Mouse (Mus musculus): Measurements from ENCODE around the gene Gstz1. TPM values are rescaled to one million over a fixed set of nuclear protein-coding genes. Genes with fewer than 3 reads are reported as not detected.
"Not testable (repeated sequence)": the region's sequence is repeated elsewhere in the genome, so short reads cannot be mapped to it uniquely, and the experiment has no call there.

The Gstz1 gene
- polyA plus RNA-seq, 1 experiment from 2014 or later: 99.1 TPM

GRCm38 (mm10) chr12:87201694-87202093 is 54.7 kb downstream of the Gstz1 start:
- H3K4me2 ChIP-seq: no peak overlapping the region
- no peaks in the 10 kb centered on the region for H3K9me3 ChIP-seq (replicated peaks)
- no peaks in the 10 kb centered on the region for H3K36me3 ChIP-seq (replicated peaks)
- H3K27ac ChIP-seq (replicated peaks): no peak overlapping the region
- peaks cover 18% of the 10 kb centered on the region for H3K4me1 ChIP-seq (replicated peaks)
- no peak for ATAC-seq (ENCODE audit: insufficient read depth)
- H3K9ac ChIP-seq: no peak overlapping the region
- H3K4me3 ChIP-seq (replicated peaks): no peak overlapping the region
- 48% methylated on average over 5 of the region's 5 CpGs for WGBS (ENCODE audit: insufficient replicate concordance)
- peaks cover 33% of the 10 kb centered on the region for H3K27me3 ChIP-seq

DNA sequence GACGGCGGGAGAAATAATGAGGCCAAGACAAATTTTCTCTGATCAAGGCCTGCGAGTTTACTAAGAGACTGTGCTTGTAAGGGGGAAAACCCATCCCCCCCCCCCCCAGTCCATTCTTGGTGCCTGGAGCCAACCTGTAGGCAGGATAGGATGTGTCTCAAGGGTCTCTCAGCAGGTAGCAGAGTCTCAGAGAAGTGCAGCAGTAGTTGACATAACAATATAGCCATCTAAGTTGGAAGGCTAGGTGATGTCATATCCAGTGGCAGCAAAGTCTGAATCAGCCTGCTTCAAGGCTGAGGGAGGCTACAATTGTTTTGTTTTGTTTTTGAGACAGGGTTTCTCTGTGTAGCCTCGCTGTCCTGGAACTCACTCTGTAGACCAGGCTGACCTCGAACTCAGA is 58.8 kb downstream of the Gstz1 start:
- H3K9ac ChIP-seq; H3K4me2 ChIP-seq; H3K4me1 ChIP-seq (replicated peaks); H3K36me3 ChIP-seq (replicated peaks); H3K27ac ChIP-seq (replicated peaks); H3K9me3 ChIP-seq (replicated peaks); H3K4me3 ChIP-seq (replicated peaks); ATAC-seq (ENCODE audit: insufficient read depth): not testable (repeated sequence)
- 72% methylated on average over 5 of the region's 5 CpGs for WGBS (ENCODE audit: insufficient replicate concordance)
- peaks cover 12% of the 10 kb centered on the region for H3K27me3 ChIP-seq

DNA sequence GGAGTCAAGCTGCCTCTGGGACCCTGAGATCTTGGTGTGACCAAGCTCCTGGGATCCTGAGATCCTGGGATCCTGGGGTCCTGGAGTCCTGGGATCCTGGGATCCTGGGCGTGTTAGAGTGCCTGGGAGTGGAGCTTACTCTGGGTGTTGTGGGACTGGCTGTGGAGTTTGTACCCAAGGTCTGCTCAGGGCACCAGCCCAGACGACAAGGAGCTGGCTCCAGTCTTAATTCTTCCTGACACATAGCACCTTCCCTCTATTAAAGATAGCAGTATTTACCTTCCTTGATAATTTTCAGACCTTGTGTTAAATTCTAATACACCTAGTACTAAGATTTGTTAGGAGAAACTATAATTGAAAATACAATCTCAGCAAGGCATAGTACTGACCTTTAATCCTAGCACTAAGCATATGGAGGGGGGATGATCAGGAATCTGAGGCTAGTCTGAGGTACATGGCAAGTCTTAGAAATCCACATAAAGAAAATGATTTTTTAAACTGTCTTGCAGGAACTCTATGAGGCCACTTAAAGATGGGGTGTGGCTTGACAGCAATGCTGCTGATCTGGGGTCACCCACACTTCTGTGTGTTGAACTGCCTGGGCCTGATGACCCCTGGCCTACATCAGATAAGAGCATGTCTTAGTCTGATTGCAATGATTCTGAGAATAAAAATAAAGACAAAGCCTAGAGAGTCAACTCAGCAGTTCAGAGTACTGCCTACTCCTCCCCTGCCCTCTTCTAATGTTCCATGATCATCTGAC is 66.1 kb downstream of the Gstz1 start:
- no peak for ATAC-seq (ENCODE audit: insufficient read depth)
- H3K4me1 ChIP-seq (replicated peaks): no peaks in the 10 kb centered on the region

More for the DNA sequence above, 66.1 kb downstream of the Gstz1 start:
- WGBS (ENCODE audit: insufficient replicate concordance): 45% methylated on average over 2 of the region's 2 CpGs
- no peaks in the 10 kb centered on the region for H3K9me3 ChIP-seq (replicated peaks)
- 0 out of 2 replicates have a peak, but pooled peaks cover 5% of the 10 kb centered on the region for H3K27me3 ChIP-seq
- H3K4me3 ChIP-seq (replicated peaks): no peak overlapping the region
- no peaks in the 10 kb centered on the region for H3K36me3 ChIP-seq (replicated peaks)
- no peak overlapping the region for H3K4me2 ChIP-seq
- no peak overlapping the region for H3K27ac ChIP-seq (replicated peaks)
- no peak overlapping the region for H3K9ac ChIP-seq

Other genes starting within 250 kb of the Gstz1 start
- 7.8 and 8.2 TPM in 2 replicates for gene Cipc, start 200.1 kb upstream of the Gstz1 start, polyA plus RNA-seq (2015; fragmentation: Nextera tagmentation; extraction: Ambion mirVana)
- 0.05 TPM in 1 of 2 replicates, not detected in the other for gene Zdhhc22, start 156.7 kb upstream of the Gstz1 start, polyA plus RNA-seq (2015; fragmentation: Nextera tagmentation; extraction: Ambion mirVana)
- gene Tmem63c, start 125.8 kb upstream of the Gstz1 start, polyA plus RNA-seq (2015; fragmentation: Nextera tagmentation; extraction: Ambion mirVana): not detected in 2 replicates
- gene Ngb, start 44.6 kb upstream of the Gstz1 start, polyA plus RNA-seq (2015; fragmentation: Nextera tagmentation; extraction: Ambion mirVana): 0.16 TPM in 1 of 2 replicates, not detected in the other
- 3.8 and 4.0 TPM in 2 replicates for gene Pomt2, start 803 bp downstream of the Gstz1 start, polyA plus RNA-seq (2015; fragmentation: Nextera tagmentation; extraction: Ambion mirVana)
- gene Samd15, start 52.6 kb downstream of the Gstz1 start, polyA plus RNA-seq (2015; fragmentation: Nextera tagmentation; extraction: Ambion mirVana): 4.8 and 6.8 TPM in 2 replicates
- gene Tmed8, start 53.3 kb downstream of the Gstz1 start, polyA plus RNA-seq (2015; fragmentation: Nextera tagmentation; extraction: Ambion mirVana): 0.39 and 0.40 TPM in 2 replicates
- 0.20 and 0.38 TPM in 2 replicates for gene Noxred1, start 91.6 kb downstream of the Gstz1 start, polyA plus RNA-seq (2015; fragmentation: Nextera tagmentation; extraction: Ambion mirVana)
- gene Vipas39, start 119.1 kb downstream of the Gstz1 start, polyA plus RNA-seq (2015; fragmentation: Nextera tagmentation; extraction: Ambion mirVana): 8.2 and 9.5 TPM in 2 replicates
- 129 and 132 TPM in 2 replicates for gene Ahsa1, start 119.3 kb downstream of the Gstz1 start, polyA plus RNA-seq (2015; fragmentation: Nextera tagmentation; extraction: Ambion mirVana)
- gene Ism2, start 152.5 kb downstream of the Gstz1 start, polyA plus RNA-seq (2015; fragmentation: Nextera tagmentation; extraction: Ambion mirVana): 0.15 and 0.23 TPM in 2 replicates
- 25.9 and 28.6 TPM in 2 replicates for gene Sptlc2, start 241.2 kb downstream of the Gstz1 start, polyA plus RNA-seq (2015; fragmentation: Nextera tagmentation; extraction: Ambion mirVana)